Mouse (Mus musculus): ENCODE results near the gene Slc5a4a. TPM values are rescaled to one million over a fixed set of nuclear protein-coding genes. Genes with fewer than 3 reads are reported as not detected.

Slc5a4a gene
- polyA plus RNA-seq, 1 experiment from 2014 or later = not detected

- under 1% methylated on average over 47 of the region's 47 CpGs for WGBS
- H3K4me1 ChIP-seq (ENCODE audit: control insufficient read depth, insufficient read depth, low read length) = no peaks in the 10 kb centered on the region
- peak; percentile 98 for ATAC-seq (ENCODE audit: low FRiP score, low TSS enrichment)
- no peaks in the 10 kb centered on the region for H3K27me3 ChIP-seq (ENCODE audit: control insufficient read depth, insufficient read depth, low read length)
- H3K9ac ChIP-seq (ENCODE audit: low read depth, low read length) = peak within 1 kb of the TSS; percentile 66
- peak within 1 kb of the TSS; percentile 51 for H3K4me3 ChIP-seq (ENCODE audit: low read length)
- peak within 1 kb of the TSS; percentile 63 for H3K27ac ChIP-seq (ENCODE audit: low read depth, low read length)
- H3K36me3 ChIP-seq (ENCODE audit: control insufficient read depth, insufficient read depth, low read length) = no peaks in the 10 kb centered on the region
- no peaks in the 10 kb centered on the region for H3K9me3 ChIP-seq (ENCODE audit: control insufficient read depth, low read length)
- peak within 1 kb of the TSS; percentile 51 for H3K4me2 ChIP-seq (replicated peaks; ENCODE audit: low read depth, low read length)
These were observed 90.3 kb downstream of the Slc5a4a start, which contains the start of gene Prmt2 for GRCm38 (mm10) chr10:76237341-76238225. Prmt2 (minus strand) TSS chr10:76237865.

MicroRNAs within 50 kb of the gene (microRNA counts, 519-probe panel; counts per million panel counts)
- microRNA mmu-miR-678 = not detected

Small RNA genes lying within 50 kb of the gene (microRNA-seq; reads per million reads assigned to microRNA genes)
- not detected for gene Mir678

Other genes starting within 250 kb of the Slc5a4a start
- gene Smarcb1, start 225.8 kb upstream of the Slc5a4a start, polyA plus RNA-seq (2014; fragmentation: Nextera tagmentation; extraction: Ambion mirVana) = 176 and 238 TPM in 2 replicates
- gene Chchd10, start 214.3 kb upstream of the Slc5a4a start, polyA plus RNA-seq (2014; fragmentation: Nextera tagmentation; extraction: Ambion mirVana) = 94.4 and 99.4 TPM in 2 replicates
- gene Mmp11, start 211.0 kb upstream of the Slc5a4a start, polyA plus RNA-seq (2014; fragmentation: Nextera tagmentation; extraction: Ambion mirVana) = 43.7 and 53.9 TPM in 2 replicates
- gene Gm867, start 206.8 kb upstream of the Slc5a4a start, polyA plus RNA-seq (2014; fragmentation: Nextera tagmentation; extraction: Ambion mirVana) = 0.35 TPM in 1 of 2 replicates, not detected in the other
- gene Vpreb3, start 204.4 kb upstream of the Slc5a4a start, polyA plus RNA-seq (2014; fragmentation: Nextera tagmentation; extraction: Ambion mirVana) = 1.1 and 1.4 TPM in 2 replicates
- not detected in 2 replicates for gene Gm5134, start 192.9 kb upstream of the Slc5a4a start, polyA plus RNA-seq (2014; fragmentation: Nextera tagmentation; extraction: Ambion mirVana)
- 16.7 and 24.9 TPM in 2 replicates for gene Zfp280b, start 114.8 kb upstream of the Slc5a4a start, polyA plus RNA-seq (2014; fragmentation: Nextera tagmentation; extraction: Ambion mirVana)
- gene Slc5a4b, start 36.5 kb upstream of the Slc5a4a start, polyA plus RNA-seq (2014; fragmentation: Nextera tagmentation; extraction: Ambion mirVana) = 0.30 TPM in 1 of 2 replicates, not detected in the other
- 39.4 and 57.6 TPM in 2 replicates for gene Prmt2, start 90.4 kb downstream of the Slc5a4a start, polyA plus RNA-seq (2014; fragmentation: Nextera tagmentation; extraction: Ambion mirVana)
- 0.32 and 0.56 TPM in 2 replicates for gene S100b, start 106.4 kb downstream of the Slc5a4a start, polyA plus RNA-seq (2014; fragmentation: Nextera tagmentation; extraction: Ambion mirVana)
- gene Dip2a, start 197.8 kb downstream of the Slc5a4a start, polyA plus RNA-seq (2014; fragmentation: Nextera tagmentation; extraction: Ambion mirVana) = 5.7 and 6.3 TPM in 2 replicates